Mouse (Mus musculus) liver, embryonic 14.5 days (tissue): ENCODE results near the gene Phf21b. TPM values are rescaled to one million over a fixed set of nuclear protein-coding genes. Genes with fewer than 3 reads are reported as not detected.
A peak's percentile ranks its signal among the peaks of the same experiment; 100 is the strongest.

Source experiments
- ATAC-seq: fragments of 200-750 bp; cut with Nextera tagmentation; 2 replicates; pipeline ENCODE4 v1.8.0; 2017; ENCODE audit warnings: moderate number of reproducible peaks, mild to moderate bottlenecking, moderate library complexity; ENCODE audit not compliant: insufficient read depth
- DNase-seq, 3 experiments: peaks; one replicate each; pipeline ENCODE4 v3.0.0-alpha.2; 2012 to 2013; ENCODE audit warnings: low read depth in 3 of 3, low spot score in 3 of 3
- H3K27ac ChIP-seq: fragments of 300-500 bp; sonication (generic); 2 replicates; pipeline ENCODE4 v1.5.1; 2014; ENCODE audit warnings: moderate library complexity, mild to moderate bottlenecking, control low read depth, inconsistent platforms
- H3K27me3 ChIP-seq: fragments of 300-500 bp; sonication (generic); 2 replicates; pipeline ENCODE4 v1.6.1; 2014; ENCODE audit warnings: mild to moderate bottlenecking, low read length, moderate library complexity; ENCODE audit not compliant: control insufficient read depth, insufficient read depth
- H3K36me3 ChIP-seq: fragments of 300-500 bp; sonication (generic); replicated peaks from 2 replicates; pipeline ENCODE4 v1.6.1; 2014; ENCODE audit warnings: low read depth; ENCODE audit not compliant: control insufficient read depth, insufficient read depth
- H3K4me1 ChIP-seq, 2 experiments: fragments of 200-500 bp in 1 of 2; fragments of 300-500 bp in 1 of 2; sonication (generic) in 1 of 2; replicated peaks; 2 replicates each; pipeline ENCODE4 v1.6.1; 2012 to 2014; ENCODE audit warnings: antibody characterized with exemption in 1 of 2, inconsistent platforms in 1 of 2, low read length in 1 of 2; ENCODE audit not compliant: control insufficient read depth in 2 of 2, insufficient read depth in 2 of 2
- H3K4me2 ChIP-seq: fragments of 300-500 bp; sonication (generic); 2 replicates; pipeline ENCODE4 v1.6.1; 2014; ENCODE audit warnings: low read depth, mild to moderate bottlenecking, control low read depth, moderate library complexity
- H3K4me3 ChIP-seq, 2 experiments: fragments of 200-500 bp in 1 of 2; fragments of 300-500 bp in 1 of 2; sonication (generic) in 1 of 2; 2 replicates each; pipeline ENCODE4 v1.5.1; 2012 to 2014; ENCODE audit warnings: low read depth in 2 of 2, low read length in 2 of 2, mild to moderate bottlenecking in 2 of 2, control low read depth in 1 of 2, inconsistent platforms in 1 of 2, moderate library complexity in 1 of 2; ENCODE audit not compliant: insufficient read depth in 1 of 2
- H3K9ac ChIP-seq: fragments of 300-500 bp; sonication (generic); replicated peaks from 2 replicates; pipeline ENCODE4 v1.6.1; 2014; ENCODE audit warnings: mild to moderate bottlenecking, control low read depth, moderate library complexity
- H3K9me3 ChIP-seq: fragments of 300-500 bp; sonication (generic); 2 replicates; pipeline ENCODE4 v1.6.1; 2016; ENCODE audit warnings: low read length, mixed read lengths; ENCODE audit not compliant: control insufficient read depth
- CTCF ChIP-seq: IDR thresholded peaks from 2 replicates; pipeline ENCODE4 v1.5.1; 2016; ENCODE audit warnings: antibody characterized with exemption, low read depth, control low read depth
- EP300 ChIP-seq: IDR thresholded peaks from 2 replicates; pipeline ENCODE4 v1.6.1; 2016; ENCODE audit warnings: antibody characterized with exemption, low read depth
- WGBS: fragments of 180-500 bp; shearing (Covaris S2); extraction: QIAGEN DNeasy Blood & Tissue Kit; methylation state at CpG from one replicate; pipeline ENCODE4 v1.1.7; 2014; ENCODE audit not compliant: insufficient replicate concordance; 5-methylcytosine and 5-hydroxymethylcytosine counted together
- polyA plus RNA-seq, 2 experiments: library from polyadenylated mRNA; depleted of rRNA in 1 of 2; stranded (reverse) in 1 of 2; unstranded in 1 of 2; fragments of >200 nt; fragmentation: Nextera tagmentation in 1 of 2; extraction: Ambion mirVana in 1 of 2; gene quantifications; 2 replicates each; pipeline versions ENCODE4 v1.2.1 to v1.2.3; 2012 to 2014

Phf21b gene
- polyA plus RNA-seq, 2 experiments, result 0.69 TPM; not detected in 1

DNA sequence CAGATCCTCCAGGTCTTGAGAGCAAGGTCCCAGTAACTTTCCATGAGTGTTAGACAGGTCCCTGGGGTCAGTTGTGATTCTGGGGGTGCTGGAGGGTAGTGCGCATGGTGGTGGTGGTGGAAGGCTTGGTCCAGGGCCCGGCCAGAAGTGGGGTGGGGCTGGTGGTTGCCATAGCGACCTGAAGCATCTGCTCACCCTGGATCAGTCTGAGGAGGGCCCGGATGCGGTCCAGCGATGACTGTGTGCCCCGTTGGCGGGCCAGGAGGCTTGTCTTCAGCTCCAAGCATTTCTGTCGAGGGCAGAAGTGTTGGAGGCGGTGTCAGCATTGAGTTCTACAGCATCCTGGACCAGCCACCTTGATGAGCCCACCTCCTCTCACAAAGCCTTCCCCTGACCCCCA is 68.7 kb downstream of the Phf21b start:
- Histone ChIP-seq H3K27ac (no peak overlapping the region), H3K9ac (no peak overlapping the region), H3K9me3 (no peaks in the 10 kb centered on the region), H3K27me3 (no peaks in the 10 kb centered on the region), H3K4me1 (no peaks in the 10 kb centered on the region), H3K36me3 (no peaks in the 10 kb centered on the region), H3K4me2 (no peak overlapping the region), H3K4me3 (no peak overlapping the region)
- DNase-seq, result no peak
- no peak for ATAC-seq
- WGBS, result 63% methylated on average over 10 of the region's 10 CpGs
- TF ChIP-seq EP300, result no peak
- no peak for TF ChIP-seq CTCF

DNA sequence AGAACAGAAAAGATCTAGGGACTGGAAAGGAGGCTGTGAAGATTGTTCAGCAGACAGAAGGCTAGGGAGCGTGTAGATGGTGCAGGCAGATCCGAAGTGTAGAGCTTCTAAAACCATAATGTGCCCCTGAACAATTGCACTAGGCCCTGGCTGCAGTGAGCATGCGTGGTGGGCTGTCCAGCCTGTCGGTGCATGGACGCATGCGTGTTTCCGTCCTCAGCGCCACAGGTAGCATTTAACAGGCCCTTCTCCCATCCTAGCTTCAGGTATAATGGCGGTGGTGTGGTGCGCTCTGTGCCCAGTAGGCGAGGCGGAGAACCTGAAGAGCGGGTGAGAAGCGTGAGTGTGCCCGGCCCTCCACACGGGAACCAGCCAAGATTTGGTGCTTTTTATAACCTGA is 71.0 kb downstream of the Phf21b start:
- no peak overlapping the region for H3K4me3 ChIP-seq
- no peaks in the 10 kb centered on the region for H3K9me3 ChIP-seq
- no peaks in the 10 kb centered on the region for H3K4me1 ChIP-seq
- H3K9ac ChIP-seq, result no peak overlapping the region
- H3K36me3 ChIP-seq, result no peaks in the 10 kb centered on the region
- no peak overlapping the region for H3K4me2 ChIP-seq
- H3K27me3 ChIP-seq, result no peaks in the 10 kb centered on the region
- WGBS, result 83% methylated on average over 16 of the region's 16 CpGs
- H3K27ac ChIP-seq, result no peak overlapping the region
- ATAC-seq, result no peak
- TF ChIP-seq EP300, result no peak
- no peak for TF ChIP-seq CTCF
- no peak for DNase-seq

- Histone ChIP-seq H3K36me3 (no peaks in the 10 kb centered on the region), H3K27me3 (no peaks in the 10 kb centered on the region), H3K4me1 (no peaks in the 10 kb centered on the region), H3K27ac (no peak overlapping the region), H3K4me2 (no peak overlapping the region), H3K9ac (no peak overlapping the region), H3K9me3 (no peaks in the 10 kb centered on the region), H3K4me3 (no peak overlapping the region)
- TF ChIP-seq CTCF (no peak), EP300 (no peak)
- whole genome bisulfite sequencing, result 39% methylated on average over 5 of the region's 5 CpGs
- DNase-seq (no peak), ATAC-seq (no peak)
These were observed 77.3 kb downstream of the Phf21b start for GRCm38 (mm10) chr15:84778587-84778986.

DNA sequence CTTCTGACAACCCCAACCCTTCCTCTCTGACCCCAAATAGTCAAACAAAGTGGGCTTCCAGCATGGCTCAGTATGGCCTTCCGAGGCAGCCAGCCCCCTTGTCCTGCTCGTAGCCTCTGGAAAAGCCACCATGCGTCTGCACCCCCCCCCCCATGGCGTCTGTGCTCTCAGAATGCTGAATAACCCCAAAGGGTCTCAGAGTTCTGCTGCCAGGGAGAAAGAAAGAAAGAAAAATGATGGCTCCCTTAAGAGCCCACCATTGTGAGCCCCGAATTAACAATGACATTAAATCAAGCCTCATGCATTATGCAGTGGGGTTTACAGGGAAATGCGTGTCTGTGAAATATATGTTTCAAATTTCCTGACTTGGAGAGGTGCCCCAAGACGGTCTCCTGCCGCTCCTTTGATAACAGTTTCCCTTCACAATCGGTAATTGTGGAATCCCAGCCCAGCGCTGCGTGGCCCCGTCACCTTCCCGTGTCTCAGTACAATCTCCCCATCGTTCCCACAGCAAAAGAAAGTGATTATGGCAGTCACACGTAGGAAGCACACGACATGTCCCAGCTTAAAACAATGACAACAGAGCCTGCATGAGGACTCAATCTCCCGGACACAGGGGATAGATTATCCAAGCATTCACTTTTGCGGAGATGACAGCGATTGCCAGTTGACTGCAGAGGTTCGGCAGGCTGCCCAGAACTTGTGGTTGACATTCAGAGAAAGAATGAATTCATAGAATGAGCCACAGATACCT is 80.3 kb downstream of the Phf21b start:
- TF ChIP-seq CTCF (no peak), EP300 (no peak)
- Histone ChIP-seq H3K9ac (no peak overlapping the region), H3K4me2 (no peak overlapping the region), H3K27ac (no peak overlapping the region), H3K4me3 (no peak overlapping the region), H3K27me3 (no peaks in the 10 kb centered on the region), H3K9me3 (no peaks in the 10 kb centered on the region), H3K4me1 (no peaks in the 10 kb centered on the region), H3K36me3 (no peaks in the 10 kb centered on the region)
- ATAC-seq (no peak), DNase-seq (no peak)
- WGBS, result 60% methylated on average over 20 of the region's 20 CpGs

DNA sequence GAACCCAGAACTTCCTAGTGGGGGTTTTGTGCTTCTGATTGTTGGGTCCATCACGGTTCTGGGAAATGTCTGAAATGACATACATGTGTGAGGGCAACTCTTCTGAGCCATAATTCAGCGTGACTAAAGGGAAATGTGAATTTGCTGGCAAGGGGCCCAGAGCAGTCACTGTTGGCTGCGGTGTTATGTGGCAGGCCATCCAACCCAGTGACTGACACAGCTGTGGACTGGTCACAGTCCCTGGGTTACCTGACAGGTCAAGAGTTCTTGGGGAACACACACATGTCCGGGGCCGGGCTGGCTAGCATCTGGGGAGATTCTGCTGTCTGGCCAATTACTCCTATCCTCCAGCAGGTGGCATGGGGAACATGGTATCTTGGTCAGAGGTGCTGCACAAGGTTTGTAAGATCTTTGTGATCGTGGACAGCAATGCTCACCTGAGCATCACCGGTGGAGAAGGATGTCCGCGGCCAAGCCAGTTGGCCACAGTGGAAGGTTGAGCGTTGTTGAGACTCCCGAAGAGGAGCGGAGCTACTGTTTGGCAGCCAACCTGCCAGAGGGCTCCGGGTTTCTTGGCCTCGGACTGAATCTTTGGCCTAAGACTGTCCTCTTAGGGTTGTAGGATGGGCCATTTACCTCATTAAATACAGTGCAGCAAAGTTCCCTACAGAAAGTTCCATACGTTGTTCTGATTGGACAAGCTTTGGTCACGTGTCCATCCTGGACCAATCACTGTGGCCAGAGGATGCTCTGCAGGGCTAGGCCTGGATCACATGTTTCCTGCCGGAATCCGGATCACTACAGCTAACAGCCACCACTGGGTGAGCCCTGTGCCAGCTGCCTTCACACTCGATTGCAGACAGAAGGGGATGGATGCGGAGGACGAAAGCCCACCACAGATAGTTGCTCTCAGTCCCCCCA is 83.4 kb downstream of the Phf21b start:
- TF ChIP-seq CTCF (peak; percentile 55), EP300 (no peak)
- no peak overlapping the region for H3K4me2 ChIP-seq
- H3K9ac ChIP-seq, result no peak overlapping the region
- 65% methylated on average over 21 of the region's 21 CpGs for WGBS
- H3K4me3 ChIP-seq, result no peak overlapping the region
- ATAC-seq (no peak), DNase-seq (no peak)
- H3K27me3 ChIP-seq, result no peaks in the 10 kb centered on the region
- H3K36me3 ChIP-seq, result no peaks in the 10 kb centered on the region
- no peaks in the 10 kb centered on the region for H3K4me1 ChIP-seq
- H3K27ac ChIP-seq, result no peak overlapping the region
- no peaks in the 10 kb centered on the region for H3K9me3 ChIP-seq
